Mouse (Mus musculus) monocyte, adult 5-6 weeks (primary cell): Measurements from ENCODE around the gene Olfr549. TPM values are rescaled to one million over a fixed set of nuclear protein-coding genes. Genes with fewer than 3 reads are reported as not detected.

Source experiments
- ATAC-seq: fragments of 153-309, 156-312 bp; replicated peaks from 2 replicates; pipeline ENCODE4 v1.8.0; 2017; ENCODE audit warnings: mild to moderate bottlenecking; ENCODE audit not compliant: low TSS enrichment, insufficient number of reproducible peaks, severe bottlenecking, poor library complexity, low FRiP score
- total RNA-seq: library from RNA; stranded (forward); fragments of 200-1000, 200-491, 200-594 nt; gene quantifications from 3 replicates; pipeline ENCODE4 v1.2.3, GENCODE M21; 2017

Olfr549 gene
- total RNA-seq, 1 experiment from 2014 or later: not detected

DNA sequence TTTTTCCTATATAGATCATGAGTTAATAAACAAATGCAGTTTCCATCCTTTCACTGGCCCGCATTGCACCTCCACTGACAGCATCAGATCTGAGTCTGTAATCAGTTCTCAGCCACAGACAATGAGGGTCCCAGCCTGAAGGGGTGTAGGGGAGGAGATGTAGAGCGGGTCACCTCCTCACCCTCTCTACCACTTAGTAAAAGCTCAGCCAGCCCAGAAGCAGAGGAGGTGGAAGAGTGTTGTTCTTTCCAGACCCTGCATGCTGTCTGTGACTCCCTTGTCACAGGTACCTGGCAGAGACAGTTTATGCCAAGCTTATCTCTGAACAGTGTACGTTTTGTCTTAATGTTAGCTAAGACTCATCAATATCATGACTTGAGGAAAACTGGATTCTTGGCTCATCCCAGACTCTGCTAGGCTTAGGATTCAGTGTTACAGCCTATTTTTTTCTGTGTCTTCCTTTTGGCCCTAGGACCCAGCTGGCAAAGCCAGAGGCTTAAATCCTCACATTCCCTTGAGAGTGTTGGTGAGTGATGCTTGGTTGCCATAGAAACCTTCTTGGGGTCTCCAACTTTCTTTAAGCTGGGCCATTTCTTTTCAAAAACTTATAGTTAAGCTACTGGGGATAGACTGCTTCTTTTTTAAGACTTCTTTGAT, 23.6 kb downstream of the Olfr549 start:
- no peak for ATAC-seq

- no peak for ATAC-seq
Observed at GRCm38 (mm10) chr7:102575998-102576397, 26.3 kb downstream of the Olfr549 start.

DNA sequence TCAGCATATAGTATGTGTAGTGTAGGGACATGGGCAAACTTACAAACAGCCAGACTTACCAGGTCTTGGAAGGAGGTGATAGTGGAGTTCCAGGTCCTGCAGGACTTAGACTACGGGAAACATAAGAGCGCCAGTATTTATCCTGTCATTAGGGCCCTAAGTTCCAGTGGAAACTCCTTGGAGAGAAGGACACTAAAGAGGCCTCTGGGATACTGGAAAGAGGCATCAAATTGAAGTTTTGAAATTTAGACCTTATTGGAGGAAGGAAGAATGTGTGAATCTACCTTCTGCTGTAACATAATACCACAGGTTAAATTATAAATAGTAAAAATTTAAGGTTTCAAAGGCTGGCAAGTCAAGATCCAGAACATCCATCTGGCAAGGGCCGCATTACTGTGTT, 42.1 kb downstream of the Olfr549 start, which contains the start of gene Olfr551:
Gene Olfr551 (minus strand): TSS at position 101 of the 400 bp plus-strand sequence.
- ATAC-seq: no peak

GRCm38 (mm10) chr7:102597378-102598031, 47.8 kb downstream of the Olfr549 start, which contains the start of gene Olfr552:
Olfr552 (plus strand) TSS chr7:102597770.
- no peak for ATAC-seq

Other genes starting within 250 kb of the Olfr549 start
- gene Rrm1, start 108.2 kb upstream of the Olfr549 start, total RNA-seq: 39.1 to 107 TPM (median 51.1 TPM) in 3 replicates
- not detected in 3 replicates for gene Olfr543, start 68.2 kb upstream of the Olfr549 start, total RNA-seq
- not detected in 3 replicates for gene Olfr544, start 61.6 kb upstream of the Olfr549 start, total RNA-seq
- not detected in 3 replicates for gene Olfr545, start 50.3 kb upstream of the Olfr549 start, total RNA-seq
- gene Olfr547, start 15.1 kb upstream of the Olfr549 start, total RNA-seq: not detected in 3 replicates
- gene Olfr548-ps1, start 9.0 kb upstream of the Olfr549 start, total RNA-seq: not detected in 3 replicates
- gene Trim21, start 15.6 kb downstream of the Olfr549 start, total RNA-seq: 35.2 to 57.9 TPM (median 45.9 TPM) in 3 replicates
- gene Olfr550, start 21.6 kb downstream of the Olfr549 start, total RNA-seq: not detected in 3 replicates
- gene Olfr551, start 42.0 kb downstream of the Olfr549 start, total RNA-seq: 0.76 TPM in 1 of 3 replicates, not detected in the others
- not detected in 3 replicates for gene Olfr552, start 47.9 kb downstream of the Olfr549 start, total RNA-seq
- 0.43 TPM in 1 of 3 replicates, not detected in the others for gene Olfr553, start 68.3 kb downstream of the Olfr549 start, total RNA-seq
- not detected in 3 replicates for gene Olfr554, start 88.6 kb downstream of the Olfr549 start, total RNA-seq
- gene Olfr555, start 109.0 kb downstream of the Olfr549 start, total RNA-seq: not detected in 3 replicates
- not detected in 3 replicates for gene Olfr556, start 115.0 kb downstream of the Olfr549 start, total RNA-seq
- 4.6 to 15.2 TPM (median 9.5 TPM) in 3 replicates for gene Trim68, start 137.5 kb downstream of the Olfr549 start, total RNA-seq
- gene Olfr557, start 146.0 kb downstream of the Olfr549 start, total RNA-seq: not detected in 3 replicates
- gene Olfr558, start 152.3 kb downstream of the Olfr549 start, total RNA-seq: not detected in 3 replicates
- gene Olfr33, start 169.2 kb downstream of the Olfr549 start, total RNA-seq: not detected in 3 replicates
- not detected in 3 replicates for gene Olfr559, start 177.6 kb downstream of the Olfr549 start, total RNA-seq
- not detected in 3 replicates for gene Olfr560, start 209.5 kb downstream of the Olfr549 start, total RNA-seq
- not detected in 3 replicates for gene Olfr78, start 209.6 kb downstream of the Olfr549 start, total RNA-seq
- not detected in 3 replicates for gene Olfr561, start 221.4 kb downstream of the Olfr549 start, total RNA-seq